Mouse (Mus musculus): ENCODE results near the gene Cyp46a1. TPM values are rescaled to one million over a fixed set of nuclear protein-coding genes. Genes with fewer than 3 reads are reported as not detected.

Gene Cyp46a1
- total RNA-seq, 1 experiment: 0.98 TPM

DNA sequence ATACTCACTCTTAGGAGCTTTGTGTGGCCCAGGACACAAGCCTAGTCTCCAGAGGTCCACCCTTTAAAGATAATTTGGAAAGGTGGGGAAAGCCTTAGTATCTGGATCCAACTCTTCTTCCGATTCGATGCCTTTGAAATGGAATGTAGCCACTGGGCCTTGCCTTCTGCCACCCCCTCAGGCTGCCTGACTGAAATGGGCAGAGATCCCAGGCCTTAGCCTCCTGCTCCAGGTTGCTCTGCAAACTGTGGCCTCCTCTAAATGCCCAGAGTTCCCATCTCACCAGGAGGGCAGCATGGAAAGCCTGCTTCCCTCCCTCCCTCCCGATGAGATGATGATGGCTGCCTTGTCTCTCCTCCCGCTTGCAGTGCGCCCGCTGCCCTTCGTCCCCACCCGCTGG is 47.2 kb upstream of the Cyp46a1 start:
- TF ChIP-seq ZC3H11A (IDR thresholded peaks at IDR 0.05; ENCODE audit: borderline replicate concordance, low read depth, low read length) (no peak), CHD2 (IDR thresholded peaks at IDR 0.05; ENCODE audit: low read depth, low read length) (no peak), HCFC1 (IDR thresholded peaks at IDR 0.05; ENCODE audit: borderline replicate concordance, insufficient read depth, low read length) (no peak), MAFK (IDR thresholded peaks at IDR 0.05; ENCODE audit: insufficient read depth, low read depth, low read length) (no peak), ZNF384 (IDR thresholded peaks at IDR 0.05; ENCODE audit: low read depth, low read length) (no peak)
- Histone ChIP-seq H3K4me3 (ENCODE audit: insufficient read depth in 1 of 2, low read depth in 1 of 2, low read length in 2 of 2, poor library complexity in 1 of 2, severe bottlenecking in 1 of 2) (no peak overlapping the region), H3K9ac (ENCODE audit: insufficient read depth, low read depth, low read length, poor library complexity, severe bottlenecking) (no peak overlapping the region; the same call in 1 of the 2 replicates), H3K36me3 (ENCODE audit: control insufficient read depth, insufficient read depth, low read length, poor library complexity, severe bottlenecking) (no peaks in the 10 kb centered on the region), H3K27ac (ENCODE audit: insufficient read depth, low read depth, low read length, poor library complexity, severe bottlenecking) (no peak overlapping the region), H3K4me1 (ENCODE audit: control insufficient read depth in 2 of 2, insufficient read depth in 2 of 2, low read length in 2 of 2, poor library complexity in 1 of 2) (peaks cover 3 to 27% of the 10 kb centered on the region in 2 experiments; a peak in 2 of 4 replicates), H3K9me3 (ENCODE audit: control insufficient read depth, insufficient read depth, low read depth, low read length) (no peaks in the 10 kb centered on the region)
- in situ Hi-C loops (cut with MboI; ENCODE audit: low sequenced_read_pairs in 2 of 2, unreplicated experiment in 2 of 2): no loop called here
- DNase-seq (ENCODE audit: low read depth, low spot score): no peak

DNA sequence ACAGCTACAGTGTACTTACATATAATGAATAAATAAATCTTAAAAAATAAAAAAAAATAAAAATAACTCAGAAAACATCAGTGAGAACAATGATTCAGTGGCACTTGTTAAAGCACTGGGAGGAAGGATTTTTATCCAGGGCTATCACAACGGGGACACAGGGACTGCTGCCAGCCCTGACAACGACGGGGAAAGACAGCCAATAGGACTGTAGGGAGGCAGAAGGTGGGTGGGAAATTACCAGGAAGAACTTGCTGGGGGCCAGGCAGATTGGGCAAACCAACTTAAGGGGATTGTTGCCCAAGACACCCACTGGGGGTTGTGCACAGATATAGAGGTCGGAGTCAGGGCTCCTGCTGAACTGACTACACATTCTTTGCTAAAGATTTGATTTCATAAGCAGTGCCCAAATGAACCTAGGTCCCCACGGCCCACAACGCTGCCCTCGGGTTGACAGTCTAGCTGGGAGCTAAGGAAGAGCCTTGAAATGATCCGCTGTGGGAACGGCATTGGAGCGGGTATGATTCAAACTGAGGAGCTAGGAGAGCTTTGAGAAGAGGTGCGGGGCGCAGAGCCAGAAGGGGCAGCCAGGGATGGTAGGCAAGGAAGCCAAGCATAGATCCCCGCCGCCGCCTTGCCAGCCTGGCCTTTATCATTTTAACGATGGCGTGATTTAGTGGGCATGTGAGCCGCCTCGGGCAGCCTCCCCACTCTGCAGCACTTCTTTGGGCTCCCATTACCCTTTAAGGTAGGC is 45.9 kb upstream of the Cyp46a1 start:
- Histone ChIP-seq H3K9me3 (ENCODE audit: control insufficient read depth, insufficient read depth, low read depth, low read length) (no peaks in the 10 kb centered on the region), H3K4me1 (ENCODE audit: control insufficient read depth in 2 of 2, insufficient read depth in 2 of 2, low read length in 2 of 2, poor library complexity in 1 of 2) (peaks cover 3 to 26% of the 10 kb centered on the region in 2 experiments; a peak in 2 of 4 replicates), H3K9ac (ENCODE audit: insufficient read depth, low read depth, low read length, poor library complexity, severe bottlenecking) (peak overlapping the region; percentile 68), H3K36me3 (ENCODE audit: control insufficient read depth, insufficient read depth, low read length, poor library complexity, severe bottlenecking) (no peaks in the 10 kb centered on the region), H3K27ac (ENCODE audit: insufficient read depth, low read depth, low read length, poor library complexity, severe bottlenecking) (no peak overlapping the region), H3K4me3 (ENCODE audit: insufficient read depth in 1 of 2, low read depth in 1 of 2, low read length in 2 of 2, poor library complexity in 1 of 2, severe bottlenecking in 1 of 2) (peak overlapping the region; percentile 42 to 54)
- no peak for DNase-seq (ENCODE audit: low read depth, low spot score)
- in situ Hi-C loops (cut with MboI; ENCODE audit: low sequenced_read_pairs in 2 of 2, unreplicated experiment in 2 of 2): no loop called here
- TF ChIP-seq ZNF384 (IDR thresholded peaks at IDR 0.05; ENCODE audit: low read depth, low read length): no peak
- no peak for TF ChIP-seq ZC3H11A (IDR thresholded peaks at IDR 0.05; ENCODE audit: borderline replicate concordance, low read depth, low read length)
- no peak for TF ChIP-seq CHD2 (IDR thresholded peaks at IDR 0.05; ENCODE audit: low read depth, low read length)
- TF ChIP-seq MAFK (IDR thresholded peaks at IDR 0.05; ENCODE audit: insufficient read depth, low read depth, low read length): no peak
- TF ChIP-seq HCFC1 (IDR thresholded peaks at IDR 0.05; ENCODE audit: borderline replicate concordance, insufficient read depth, low read length): no peak

DNA sequence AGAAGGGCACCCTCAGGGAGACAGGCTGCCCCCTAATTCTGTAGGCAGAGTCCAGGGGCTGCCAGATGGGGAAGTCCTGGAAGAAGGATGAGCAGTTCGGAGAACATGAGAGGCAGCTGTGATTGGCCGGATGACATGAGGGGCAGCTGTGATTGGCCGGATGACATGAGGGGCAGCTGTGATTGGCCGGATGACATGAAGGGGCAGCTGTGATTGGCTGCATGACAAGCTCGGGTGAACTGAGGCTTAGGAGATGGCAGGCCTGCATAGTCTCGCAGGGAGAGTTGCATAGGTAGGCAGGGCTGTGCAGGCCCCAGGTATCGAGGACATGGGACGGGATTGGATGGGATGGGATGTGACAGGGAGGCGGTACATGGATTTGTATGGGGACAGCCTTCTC is 41.8 kb upstream of the Cyp46a1 start:
- in situ Hi-C loops (cut with MboI; ENCODE audit: low sequenced_read_pairs in 2 of 2, unreplicated experiment in 2 of 2): no loop called here
- DNase-seq (ENCODE audit: low read depth, low spot score): no peak
- Histone ChIP-seq H3K36me3 (ENCODE audit: control insufficient read depth, insufficient read depth, low read length, poor library complexity, severe bottlenecking) (no peaks in the 10 kb centered on the region), H3K4me1 (ENCODE audit: control insufficient read depth in 2 of 2, insufficient read depth in 2 of 2, low read length in 2 of 2, poor library complexity in 1 of 2) (peaks cover 1 to 7% of the 10 kb centered on the region in 2 experiments; a peak in 2 of 4 replicates), H3K9me3 (ENCODE audit: control insufficient read depth, insufficient read depth, low read depth, low read length) (no peaks in the 10 kb centered on the region), H3K27ac (ENCODE audit: insufficient read depth, low read depth, low read length, poor library complexity, severe bottlenecking) (no peak overlapping the region), H3K4me3 (ENCODE audit: insufficient read depth in 1 of 2, low read depth in 1 of 2, low read length in 2 of 2, poor library complexity in 1 of 2, severe bottlenecking in 1 of 2) (peak overlapping the region in 1 of 2 experiments; percentile 41; a peak in 1 of 4 replicates), H3K9ac (ENCODE audit: insufficient read depth, low read depth, low read length, poor library complexity, severe bottlenecking) (no peak overlapping the region; the same call in 1 of the 2 replicates)
- TF ChIP-seq CHD2 (IDR thresholded peaks at IDR 0.05; ENCODE audit: low read depth, low read length): peak; percentile 89
- no peak for TF ChIP-seq ZC3H11A (IDR thresholded peaks at IDR 0.05; ENCODE audit: borderline replicate concordance, low read depth, low read length)
- no peak for TF ChIP-seq ZNF384 (IDR thresholded peaks at IDR 0.05; ENCODE audit: low read depth, low read length)

DNA sequence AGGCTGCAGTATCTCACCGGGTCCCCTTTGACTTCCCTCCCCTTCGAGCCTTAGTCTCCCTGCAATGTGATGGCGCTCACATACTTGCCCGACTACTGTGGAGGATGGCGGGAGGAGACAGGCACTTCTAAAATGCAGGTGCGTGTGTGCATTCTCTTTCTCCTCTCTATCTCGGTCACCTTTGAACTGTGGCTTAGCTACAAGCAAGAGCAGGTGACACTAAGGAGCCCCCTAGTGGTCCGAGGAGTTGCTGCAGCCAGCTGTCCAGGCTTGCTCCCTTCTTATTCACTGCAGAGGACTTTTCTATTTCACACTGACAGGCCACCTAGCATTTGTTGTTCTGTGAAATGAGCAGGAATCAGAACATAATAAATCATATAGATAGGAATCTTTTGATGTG is 41.2 kb upstream of the Cyp46a1 start:
- Histone ChIP-seq H3K27ac (ENCODE audit: insufficient read depth, low read depth, low read length, poor library complexity, severe bottlenecking) (no peak overlapping the region), H3K4me3 (ENCODE audit: insufficient read depth in 1 of 2, low read depth in 1 of 2, low read length in 2 of 2, poor library complexity in 1 of 2, severe bottlenecking in 1 of 2) (no peak overlapping the region; a peak in 1 of 4 replicates), H3K36me3 (ENCODE audit: control insufficient read depth, insufficient read depth, low read length, poor library complexity, severe bottlenecking) (no peaks in the 10 kb centered on the region), H3K4me1 (ENCODE audit: control insufficient read depth in 2 of 2, insufficient read depth in 2 of 2, low read length in 2 of 2, poor library complexity in 1 of 2) (peaks cover 1 to 7% of the 10 kb centered on the region in 2 experiments; a peak in 2 of 4 replicates), H3K9ac (ENCODE audit: insufficient read depth, low read depth, low read length, poor library complexity, severe bottlenecking) (no peak overlapping the region; the same call in 1 of the 2 replicates), H3K9me3 (ENCODE audit: control insufficient read depth, insufficient read depth, low read depth, low read length) (no peaks in the 10 kb centered on the region)
- TF ChIP-seq ZNF384 (IDR thresholded peaks at IDR 0.05; ENCODE audit: low read depth, low read length) (no peak), MAFK (IDR thresholded peaks at IDR 0.05; ENCODE audit: insufficient read depth, low read depth, low read length) (no peak), CHD2 (IDR thresholded peaks at IDR 0.05; ENCODE audit: low read depth, low read length) (no peak), HCFC1 (IDR thresholded peaks at IDR 0.05; ENCODE audit: borderline replicate concordance, insufficient read depth, low read length) (no peak), ZC3H11A (IDR thresholded peaks at IDR 0.05; ENCODE audit: borderline replicate concordance, low read depth, low read length) (no peak)
- in situ Hi-C loops (cut with MboI; ENCODE audit: low sequenced_read_pairs in 2 of 2, unreplicated experiment in 2 of 2): no loop called here
- DNase-seq (ENCODE audit: low read depth, low spot score): peak; percentile 66

All from ES-E14 (cell line).